Mouse (Mus musculus) left cerebral cortex, postnatal 10 days (tissue): Measurements from ENCODE around the gene Shd. TPM values are rescaled to one million over a fixed set of nuclear protein-coding genes. Genes with fewer than 3 reads are reported as not detected.
A peak's percentile ranks its signal among the peaks of the same experiment; 100 is the strongest.
"Not testable (repeated sequence)": the region's sequence is repeated elsewhere in the genome, so short reads cannot be mapped to it uniquely, and the experiment has no call there.

ENCODE experiments used
- DNase-seq, 2 experiments: peaks; one replicate each; pipeline ENCODE4 v3.0.0; 2021 to 2022; ENCODE audit warnings: low spot score in 2 of 2, mixed read lengths in 1 of 2; ENCODE audit errors: extremely low spot score in 1 of 2
- intact Hi-C: fragments of 180-260 bp; cut with DNase I; formaldehyde crosslinking; loops from one replicate; pipeline ENCODE4 v1.15.1; 2025
- total RNA-seq, 2 experiments: library from RNA; stranded (reverse); gene quantifications; 2 replicates each; pipeline ENCODE4 v1.2.3; 2021

Shd gene
- 10 to 100 TPM; 50.3 to 57.4 TPM for total RNA-seq

DNA sequence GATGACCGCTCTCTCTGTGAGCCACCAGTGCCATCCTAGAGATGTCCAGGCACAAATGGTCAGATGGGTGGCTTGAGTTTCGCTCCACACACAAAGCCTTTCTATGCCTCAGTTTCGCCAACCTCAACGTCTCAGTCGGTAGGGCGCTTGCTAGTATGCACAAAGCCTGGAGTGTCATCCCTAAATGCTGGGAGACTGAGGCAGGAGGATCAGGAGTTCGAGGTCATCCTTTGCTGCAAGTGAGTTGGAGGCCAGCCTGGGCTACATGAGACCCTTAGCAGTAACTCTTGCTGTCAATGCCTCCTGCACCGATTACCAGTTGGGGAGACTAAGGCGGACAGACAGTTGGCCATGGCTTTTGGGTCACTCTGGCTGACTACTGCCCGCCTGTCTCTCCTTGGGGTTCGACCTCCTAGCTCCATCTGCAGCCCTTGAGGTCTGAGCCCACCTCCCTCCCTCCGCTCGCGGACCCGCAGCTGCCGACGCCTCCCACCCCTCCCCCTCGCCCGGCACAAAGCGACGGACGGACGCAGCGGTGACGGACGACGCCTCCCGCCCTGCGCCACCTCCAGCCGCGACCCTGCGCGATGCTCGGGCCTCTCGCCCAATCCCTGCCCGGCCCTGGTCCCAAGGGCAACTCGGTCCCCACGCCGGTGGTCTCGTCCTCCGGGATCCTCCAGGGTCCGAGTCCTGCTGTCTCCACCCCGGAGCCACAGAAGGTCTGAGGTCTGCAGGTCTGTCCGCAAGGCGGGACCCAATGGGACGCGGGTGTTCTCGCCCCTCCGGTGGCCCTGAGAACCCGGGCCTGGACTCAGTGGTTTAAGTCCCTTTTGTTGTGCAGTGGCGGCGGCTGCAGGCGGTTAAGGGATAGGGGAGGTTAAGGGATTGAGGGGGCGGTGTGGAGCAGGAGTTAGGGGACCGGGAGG lies at the start of gene Shd:
Gene Shd, plus strand, starts transcription at position 502 of the 926 bp plus-strand sequence.
- intact Hi-C loops: no loop called here
- peak in 1 of 2 experiments; percentile 77 for DNase-seq

DNA sequence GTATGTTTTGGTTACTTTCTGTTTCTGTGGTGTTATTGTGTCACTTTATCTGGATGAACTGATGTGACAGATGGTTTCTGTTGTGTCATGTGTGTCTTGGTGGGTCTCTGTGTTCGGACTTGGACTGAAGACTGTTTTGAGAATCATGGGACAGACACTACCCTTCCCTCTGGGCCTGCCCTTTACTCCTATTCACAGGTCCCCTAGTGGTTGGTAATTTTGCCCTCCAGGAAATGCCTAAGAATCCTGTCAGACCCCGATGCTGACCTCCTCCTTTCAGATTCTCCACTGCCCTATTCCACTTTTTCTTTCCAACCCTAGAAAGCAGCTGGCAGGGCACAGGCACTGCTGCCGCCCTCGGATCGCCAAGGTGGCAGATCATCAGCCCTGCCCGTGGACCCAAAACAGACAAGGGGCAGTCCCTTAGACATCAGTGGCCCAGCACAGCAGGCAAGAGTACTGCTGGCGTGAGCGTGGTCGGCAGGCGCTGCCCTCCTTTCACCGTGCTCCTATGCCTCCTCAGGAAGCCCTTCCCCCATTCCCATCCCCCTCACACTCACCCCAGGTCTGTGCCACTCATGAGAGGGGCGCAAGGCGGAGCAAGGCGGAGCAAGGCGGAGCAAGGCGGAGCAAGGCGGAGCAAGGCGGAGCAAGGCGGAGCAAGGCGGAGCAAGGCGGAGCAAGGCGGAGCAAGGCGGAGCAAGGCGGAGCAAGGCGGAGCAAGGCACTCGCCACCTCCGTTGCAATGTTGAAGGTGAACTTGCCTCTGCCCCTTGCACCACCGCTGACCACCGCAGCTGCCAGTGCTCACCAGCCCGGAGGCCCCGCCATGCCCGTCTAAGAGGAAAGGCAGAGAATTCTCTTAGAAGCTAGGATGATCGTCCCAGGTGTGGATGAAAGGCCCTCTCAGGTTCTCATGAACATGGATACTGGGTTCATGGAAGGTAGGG lies 38.4 kb upstream of the Shd start:
- intact Hi-C loops: no loop called here
- DNase-seq: peak; percentile 52 to 81

DNA sequence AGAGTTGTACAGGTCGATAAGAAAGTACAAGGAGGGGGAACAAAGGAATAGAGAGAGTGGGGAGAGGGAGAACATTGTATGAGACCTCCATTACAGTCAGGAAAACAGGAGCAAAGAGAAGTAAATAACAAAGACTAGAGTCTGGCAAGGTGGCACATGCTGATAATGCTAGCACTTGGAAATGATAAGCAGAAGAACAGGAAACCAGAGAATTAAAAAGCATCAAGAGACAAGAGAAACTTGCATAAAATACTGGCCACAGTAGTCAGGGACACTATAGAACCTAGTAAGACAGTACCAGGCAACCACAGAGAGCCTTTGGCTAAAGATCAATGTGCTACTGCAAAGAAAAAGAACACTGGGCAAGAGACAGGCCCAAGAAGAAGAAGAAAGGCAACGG lies 37.6 kb upstream of the Shd start:
- no peak for DNase-seq
- intact Hi-C loops: no loop called here

DNA sequence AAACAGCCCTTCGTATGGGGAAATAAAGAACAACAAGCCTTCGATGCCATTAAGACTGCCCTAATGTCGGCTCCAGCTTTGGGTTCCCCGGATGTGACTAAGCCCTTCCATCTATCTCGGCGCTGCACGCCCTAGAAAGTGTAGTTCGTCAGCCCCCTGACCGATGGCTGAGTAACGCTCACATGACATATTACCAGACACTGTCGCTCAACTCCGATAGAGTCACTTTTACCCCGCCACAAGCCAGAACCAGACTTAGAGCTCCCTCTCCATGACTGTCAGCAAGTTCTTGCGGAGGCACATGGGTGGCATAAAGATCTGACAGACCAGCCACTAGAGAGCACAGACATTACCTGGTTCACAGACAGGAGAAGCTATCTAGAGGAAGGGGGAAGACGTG lies 37.1 kb upstream of the Shd start:
- intact Hi-C loops: no loop called here
- DNase-seq: no peak

DNA sequence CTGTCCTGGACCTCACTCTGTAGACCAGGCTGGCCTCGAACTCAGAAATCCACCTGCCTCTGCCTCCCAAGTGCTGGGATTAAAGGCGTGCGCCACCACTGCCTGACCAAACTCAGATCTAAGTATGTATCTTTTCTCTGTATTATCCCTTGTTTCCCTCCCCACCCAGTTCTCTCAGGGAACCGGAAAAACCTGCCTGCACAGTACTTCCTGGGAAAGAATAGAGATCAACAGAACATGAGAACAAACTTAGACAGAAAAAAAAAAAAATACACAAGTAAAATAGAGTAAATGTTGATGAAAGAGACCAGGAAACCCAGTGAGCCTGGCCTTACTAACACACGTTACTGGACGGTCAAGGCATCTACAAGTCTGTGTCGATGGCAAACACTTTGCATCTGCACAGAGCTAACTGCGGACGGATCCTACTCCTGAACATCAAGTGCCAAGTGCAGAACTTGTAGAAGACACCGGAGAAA lies 25.8 kb upstream of the Shd start:
- DNase-seq: not testable (repeated sequence)
- intact Hi-C loops: loop anchor here (5.0 kb wide), 1 partner anchor 52 kb away; the partner anchor contains the start of gene Zfp959

DNA sequence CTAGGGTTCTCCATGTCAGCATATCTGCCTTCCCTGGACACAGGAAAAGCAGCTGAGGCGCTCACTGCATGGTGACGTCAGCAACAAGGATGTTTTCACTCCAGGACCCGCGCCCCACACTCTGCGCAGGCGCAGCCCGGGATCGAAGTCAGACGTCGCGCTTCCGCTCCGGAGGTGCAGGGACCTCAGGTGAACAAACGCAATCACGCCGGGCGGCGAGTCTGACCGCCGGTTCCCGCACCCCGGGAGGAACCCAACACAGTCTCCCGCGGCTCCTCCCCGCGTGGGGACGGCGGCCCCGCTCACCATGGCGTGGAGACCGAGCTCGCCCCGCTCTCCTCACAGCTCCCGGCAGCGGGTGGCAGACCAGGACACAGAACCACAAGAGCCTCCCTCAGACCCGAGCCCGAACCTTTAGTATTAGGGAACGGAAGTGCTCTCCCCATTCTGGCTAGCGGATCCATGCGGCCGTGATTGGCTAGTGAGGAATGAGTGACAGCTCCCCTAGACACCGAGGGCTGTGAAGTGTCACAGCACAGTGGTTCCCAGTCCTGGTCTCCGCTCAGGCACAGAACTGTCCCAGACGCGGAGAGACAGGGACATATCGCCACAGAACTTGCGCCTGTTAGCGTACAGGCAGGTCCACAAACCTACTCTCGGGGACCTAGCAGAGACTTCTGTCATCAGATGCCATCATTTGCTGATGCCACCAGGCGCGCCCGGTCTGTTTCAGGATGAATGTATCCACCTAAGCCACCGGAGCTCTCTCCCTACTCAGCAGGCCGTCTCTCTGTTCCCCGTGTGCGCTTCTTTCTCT lies 25.2 kb upstream of the Shd start:
- intact Hi-C loops: loop anchor here (5.0 kb wide), 1 partner anchor 53 kb away; the partner anchor contains the start of gene Zfp959
- DNase-seq: peak; percentile 94

DNA sequence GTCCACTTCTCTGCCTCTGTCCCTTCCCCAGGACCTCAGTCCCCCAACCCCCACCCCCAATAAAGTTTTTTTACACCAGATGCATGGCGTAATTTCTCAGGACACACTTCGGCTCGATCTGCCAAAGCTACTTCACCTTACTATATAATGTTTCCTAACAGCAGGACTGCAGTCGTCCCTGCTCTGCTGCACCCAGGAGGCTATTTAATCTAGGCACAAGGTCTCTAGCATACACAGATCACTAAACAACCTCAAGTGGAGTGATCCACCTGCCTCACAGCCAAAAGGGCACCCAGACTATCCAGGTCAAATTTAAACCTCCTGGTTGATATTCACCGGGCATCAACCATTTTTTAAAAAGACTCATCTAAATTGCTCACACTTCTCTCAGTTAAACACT lies 24.6 kb upstream of the Shd start:
- intact Hi-C loops: no loop called here
- no peak for DNase-seq

DNA sequence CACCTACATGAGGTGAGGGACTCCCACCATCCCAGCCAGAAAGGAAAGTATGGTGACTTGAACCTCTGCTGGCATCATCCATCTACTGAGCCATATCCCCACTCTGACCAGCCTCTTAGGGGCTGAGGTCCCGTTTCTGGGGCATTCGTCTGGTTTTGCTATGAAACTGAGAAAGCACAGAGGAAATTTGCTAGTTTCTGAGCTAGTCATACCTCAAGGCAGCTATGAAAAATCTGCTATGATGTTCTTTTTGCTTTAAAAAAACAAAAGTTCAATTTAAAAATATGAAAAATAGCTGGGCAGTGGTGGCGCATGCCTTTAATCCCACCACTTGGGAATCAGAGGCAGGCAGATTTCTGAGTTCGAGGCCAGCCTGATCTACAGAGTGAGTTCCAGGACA lies 21.6 kb upstream of the Shd start:
- intact Hi-C loops: no loop called here
- no peak for DNase-seq

DNA sequence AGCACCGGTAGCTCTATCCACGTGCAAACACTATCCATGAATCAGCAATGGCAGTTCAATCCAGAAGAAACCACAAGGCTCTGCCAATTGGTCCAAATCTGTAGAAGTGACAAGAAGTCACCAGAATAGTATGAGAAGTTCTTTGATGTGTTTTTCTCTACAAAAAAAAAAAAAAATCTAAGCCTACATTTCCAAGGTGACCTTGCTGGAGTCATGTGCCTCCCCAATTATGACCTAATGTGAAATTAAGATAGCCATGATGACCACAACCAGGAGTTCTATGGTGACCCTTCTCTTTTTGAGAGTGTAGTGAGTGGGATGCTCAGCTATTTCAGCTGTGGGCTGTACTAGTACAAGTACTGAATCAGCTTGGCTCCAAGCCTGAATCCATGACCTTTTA lies 20.9 kb upstream of the Shd start, which contains the start of gene Zfp119b:
Gene Zfp119b, minus strand, starts transcription at position 101 of the 400 bp plus-strand sequence.
- DNase-seq: no peak
- intact Hi-C loops: no loop called here

DNA sequence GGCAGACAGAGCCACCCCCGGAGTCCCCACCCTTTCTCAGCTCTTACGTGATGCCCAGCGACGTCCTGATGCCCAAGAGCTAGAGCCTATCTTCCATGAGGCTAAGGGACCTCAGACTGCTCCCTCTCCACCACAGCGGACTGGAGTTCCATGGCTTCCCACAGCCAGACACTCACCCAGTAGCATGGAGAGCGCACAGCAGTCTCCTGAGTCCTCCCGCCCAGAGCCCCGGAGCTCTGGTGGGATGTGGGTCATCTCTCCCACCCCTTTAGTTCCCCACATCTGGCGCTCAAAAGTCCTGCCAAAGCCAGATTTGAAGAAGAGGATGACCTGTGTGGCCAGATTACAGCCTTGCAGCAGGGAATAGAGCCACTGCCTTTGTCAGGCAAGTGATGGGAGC lies 19.7 kb upstream of the Shd start:
- DNase-seq: no peak
- intact Hi-C loops: no loop called here

DNA sequence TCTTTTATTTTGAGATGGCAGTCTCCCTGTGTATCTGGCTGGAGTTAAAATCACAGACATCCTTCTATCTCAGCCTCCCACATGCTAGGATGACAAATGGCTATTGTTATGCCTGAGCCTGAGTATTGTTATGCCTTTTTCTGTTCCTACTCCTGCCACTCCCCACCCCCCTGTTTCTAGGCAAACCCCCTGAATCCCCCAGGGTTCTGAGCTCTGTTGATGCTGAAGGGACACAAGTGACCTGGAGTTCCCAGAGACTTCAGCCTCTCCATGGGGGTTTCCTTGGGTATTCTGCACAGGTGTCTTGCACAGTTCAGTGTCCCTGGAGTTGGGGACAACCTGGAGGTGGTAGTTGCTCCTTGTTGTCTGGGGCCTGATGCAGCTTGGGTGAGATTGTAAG lies 18.2 kb upstream of the Shd start:
- intact Hi-C loops: no loop called here
- DNase-seq: no peak

DNA sequence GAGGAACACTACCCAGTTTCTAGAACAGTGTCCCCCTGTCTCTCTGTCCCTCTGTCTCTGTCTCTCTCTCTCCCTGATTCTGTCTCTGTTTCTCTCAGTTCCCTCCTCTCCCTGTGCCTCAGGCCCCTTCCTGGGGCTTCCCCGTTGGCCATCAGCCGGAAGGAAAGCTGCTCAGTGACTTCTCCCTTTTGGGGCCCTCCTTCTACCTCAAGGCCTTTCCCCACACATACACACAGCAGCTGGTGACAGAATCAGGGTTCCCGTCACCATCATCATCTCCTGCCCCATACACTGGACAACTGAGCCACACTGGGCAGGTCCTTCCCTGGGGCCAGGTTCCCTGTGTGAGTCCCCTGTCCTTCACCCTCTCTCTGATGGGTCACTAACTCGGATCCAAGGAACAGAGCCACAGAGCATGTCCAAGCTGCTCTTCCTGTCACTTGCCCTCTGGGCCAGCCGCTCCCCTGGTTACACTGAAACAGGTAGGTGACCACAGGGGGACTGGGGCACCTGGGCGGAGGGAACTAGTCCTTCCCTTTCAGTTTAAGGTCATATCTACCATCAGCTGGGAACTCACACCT lies 17.7 kb upstream of the Shd start, which contains the start of gene Ebi3:
Gene Ebi3, plus strand, starts transcription at position 194 of the 581 bp plus-strand sequence.
- no peak for DNase-seq
- intact Hi-C loops: no loop called here

DNA sequence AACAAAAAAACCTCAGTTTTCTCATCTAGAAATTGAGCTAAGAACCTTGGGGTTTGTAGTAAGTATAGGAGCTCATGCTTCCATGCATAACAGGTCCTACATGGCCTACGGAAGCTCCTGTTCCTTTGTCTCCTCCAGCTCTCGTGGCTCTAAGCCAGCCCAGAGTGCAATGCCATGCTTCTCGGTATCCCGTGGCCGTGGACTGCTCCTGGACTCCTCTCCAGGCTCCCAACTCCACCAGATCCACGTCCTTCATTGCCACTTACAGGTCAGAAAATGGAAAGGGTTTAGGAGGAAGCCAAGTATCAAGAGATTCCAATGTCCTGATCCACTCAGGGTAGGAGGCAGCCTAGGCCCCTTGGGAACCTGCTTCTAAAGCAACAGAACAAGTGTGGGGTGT lies 16.5 kb upstream of the Shd start:
- no peak for DNase-seq
- intact Hi-C loops: no loop called here

DNA sequence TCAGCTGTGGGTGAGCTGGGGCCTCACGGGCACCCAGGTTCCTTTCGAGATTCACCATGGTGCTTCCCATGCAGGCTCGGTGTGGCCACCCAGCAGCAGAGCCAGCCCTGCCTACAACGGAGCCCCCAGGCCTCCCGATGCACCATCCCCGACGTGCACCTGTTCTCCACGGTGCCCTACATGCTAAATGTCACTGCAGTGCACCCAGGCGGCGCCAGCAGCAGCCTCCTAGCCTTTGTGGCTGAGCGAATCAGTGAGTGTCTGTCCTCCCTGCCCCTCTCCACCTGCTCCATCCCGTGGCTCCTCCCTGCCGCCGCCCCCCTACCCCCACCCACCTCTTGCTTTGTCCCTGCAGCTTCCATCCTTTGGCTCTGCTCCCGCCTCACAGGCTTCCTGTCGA lies 16.0 kb upstream of the Shd start:
- no peak for DNase-seq
- intact Hi-C loops: no loop called here

DNA sequence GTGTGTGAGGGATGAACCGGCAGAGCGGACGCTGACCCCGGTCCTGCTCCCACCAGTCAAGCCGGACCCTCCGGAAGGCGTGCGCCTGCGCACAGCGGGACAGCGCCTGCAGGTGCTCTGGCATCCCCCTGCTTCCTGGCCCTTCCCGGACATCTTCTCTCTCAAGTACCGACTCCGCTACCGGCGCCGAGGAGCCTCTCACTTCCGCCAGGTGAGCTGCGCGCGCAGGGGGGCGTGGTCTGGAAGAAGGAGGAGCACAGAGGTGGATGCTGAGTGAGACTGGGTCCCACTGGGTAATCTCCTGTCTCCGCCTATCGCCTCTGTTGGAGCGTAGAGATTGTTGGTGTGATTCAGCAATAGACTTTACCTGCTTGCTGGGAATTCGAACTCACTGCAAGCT lies 14.1 kb upstream of the Shd start:
- peak; percentile 72 to 88 for DNase-seq
- intact Hi-C loops: loop anchor here (5.0 kb wide), 1 partner anchor 254 kb away; no protein-coding TSS in a partner anchor

DNA sequence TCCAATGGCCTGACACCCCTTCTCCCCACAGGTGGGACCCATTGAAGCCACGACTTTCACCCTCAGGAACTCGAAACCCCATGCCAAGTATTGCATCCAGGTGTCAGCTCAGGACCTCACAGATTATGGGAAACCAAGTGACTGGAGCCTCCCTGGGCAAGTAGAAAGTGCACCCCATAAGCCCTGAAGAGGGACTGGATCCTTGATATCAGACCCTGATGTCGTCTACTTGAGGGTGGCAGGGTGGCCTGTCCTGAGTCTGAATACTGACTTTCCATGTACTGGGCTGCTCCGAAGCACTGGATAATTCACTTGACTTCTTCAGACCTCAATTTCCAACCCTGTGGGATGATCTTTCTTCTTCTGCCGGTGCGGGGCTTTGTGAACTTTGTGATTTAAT lies 13.7 kb upstream of the Shd start:
- intact Hi-C loops: loop anchor here (5.0 kb wide), 1 partner anchor 254 kb away; no protein-coding TSS in a partner anchor
- DNase-seq: no peak

DNA sequence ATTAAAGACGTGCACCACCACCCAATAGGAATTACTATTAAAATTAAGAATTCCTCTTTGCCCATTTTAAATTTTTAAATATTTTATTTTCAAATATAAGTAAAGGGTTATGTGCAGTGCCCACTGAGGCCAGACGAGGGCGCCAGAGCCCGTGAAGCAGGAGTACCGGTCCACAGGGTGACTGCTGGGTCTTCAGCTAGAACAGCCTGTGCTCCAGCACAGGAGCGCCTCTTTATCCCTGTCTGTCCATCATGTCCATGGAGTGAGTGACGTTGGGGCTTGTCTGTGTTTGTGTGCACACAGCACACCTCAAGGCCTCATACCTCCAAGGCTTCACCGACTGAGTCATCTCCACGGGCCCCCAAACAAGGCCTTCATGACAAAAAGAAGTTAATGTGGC lies 13.1 kb upstream of the Shd start:
- DNase-seq: peak in 1 of 2 experiments; percentile 77
- intact Hi-C loops: loop anchor here (5.0 kb wide), 1 partner anchor 255 kb away; no protein-coding TSS in a partner anchor
